Mouse (Mus musculus) G1E (cell line): ENCODE results near the gene Ppp4c. TPM values are rescaled to one million over a fixed set of nuclear protein-coding genes. Genes with fewer than 3 reads are reported as not detected.

Source experiments
- ATAC-seq: 2 replicates; pipeline ENCODE4 v1.8.0; 2016; ENCODE audit warnings: mild to moderate bottlenecking; ENCODE audit not compliant: insufficient number of reproducible peaks, poor library complexity, low FRiP score, severe bottlenecking; ENCODE audit errors: extremely low read depth
- DNase-seq: peaks from one replicate; pipeline ENCODE4 v3.0.0; 2012; ENCODE audit warnings: low spot score
- H3K27me3 ChIP-seq: 2 replicates; pipeline ENCODE4 v1.6.1; 2012; ENCODE audit warnings: mild to moderate bottlenecking, low read length, inconsistent platforms; ENCODE audit not compliant: insufficient read depth
- H3K36me3 ChIP-seq: replicated peaks from 2 replicates; pipeline ENCODE3; 2012; ENCODE audit warnings: mild to moderate bottlenecking, inconsistent platforms
- H3K4me1 ChIP-seq: 2 replicates; pipeline ENCODE4 v1.6.1; 2012; ENCODE audit warnings: low read depth, low read length, inconsistent platforms, mixed read lengths; ENCODE audit not compliant: insufficient read depth
- H3K4me3 ChIP-seq: 2 replicates; pipeline ENCODE4 v1.5.1; 2012; ENCODE audit warnings: low read depth, mild to moderate bottlenecking, inconsistent platforms, low read length, moderate library complexity, mixed read lengths
- H3K9me3 ChIP-seq: replicated peaks from 2 replicates; pipeline ENCODE4 v1.6.1; 2012; ENCODE audit warnings: inconsistent platforms
- CTCF ChIP-seq: IDR thresholded peaks from 2 replicates; pipeline ENCODE4 v1.5.1; 2012; ENCODE audit warnings: low read depth, low read length, inconsistent platforms, mixed read lengths
- GATA1 ChIP-seq: IDR thresholded peaks from 2 replicates; pipeline ENCODE4 v1.6.1; 2012; ENCODE audit warnings: borderline replicate concordance, low read length, inconsistent platforms, mixed read lengths
- GATA2 ChIP-seq: IDR thresholded peaks from 2 replicates; pipeline ENCODE4 v1.6.1; 2012; ENCODE audit warnings: low read depth, low read length, inconsistent platforms, borderline replicate concordance
- POLR2AphosphoS5 ChIP-seq: IDR thresholded peaks from 2 replicates; pipeline ENCODE4 v1.6.1; 2012; ENCODE audit warnings: low read depth, low read length, inconsistent platforms; ENCODE audit not compliant: insufficient replicate concordance
- TAL1 ChIP-seq: conservative IDR thresholded peaks from 2 replicates; pipeline ENCODE4 v1.6.1; 2012; ENCODE audit warnings: low read depth, low read length, inconsistent platforms, mixed read lengths
- polyA plus RNA-seq: library from polyadenylated mRNA; stranded (reverse); fragments of >175 nt; gene quantifications from 2 replicates; pipeline ENCODE4 v1.2.3, GENCODE M21; 2012
- total RNA-seq, 2 experiments: library from RNA; stranded (forward) in 1 of 2; stranded (reverse) in 1 of 2; fragments of 200-1000 nt in 1 of 2; fragments of >200 nt in 1 of 2; fragmentation: Nextera tagmentation in 1 of 2; gene quantifications; 2 replicates each; pipeline ENCODE4 v1.2.3; 2014 to 2017

Ppp4c gene
- total and polyA plus RNA-seq, 3 experiments: 169 to 186 (median 176) TPM

- DNase-seq (no peak), ATAC-seq (no peak)
- H3K36me3 ChIP-seq: no peaks in the 10 kb centered on the region
- no peak overlapping the region for H3K4me3 ChIP-seq
- peaks cover 8% of the 10 kb centered on the region for H3K4me1 ChIP-seq
- TF ChIP-seq POLR2AphosphoS5 (no peak), TAL1 (no peak), GATA2 (no peak), GATA1 (no peak), CTCF (no peak)
- peaks cover 37% of the 10 kb centered on the region for H3K27me3 ChIP-seq
- H3K9me3 ChIP-seq: no peaks in the 10 kb centered on the region
These were observed 31.0 kb upstream of the Ppp4c start for GRCm38 (mm10) chr7:126823202-126823711.

GRCm38 (mm10) chr7:126822741-126823140 is 30.4 kb upstream of the Ppp4c start:
- Histone ChIP-seq H3K27me3 (peaks cover 39% of the 10 kb centered on the region), H3K4me3 (no peak overlapping the region), H3K9me3 (no peaks in the 10 kb centered on the region), H3K4me1 (peaks cover 8% of the 10 kb centered on the region), H3K36me3 (no peaks in the 10 kb centered on the region)
- no peak for DNase-seq
- ATAC-seq: no peak
- TF ChIP-seq CTCF: no peak
- no peak for TF ChIP-seq TAL1
- no peak for TF ChIP-seq GATA2
- no peak for TF ChIP-seq POLR2AphosphoS5
- TF ChIP-seq GATA1: no peak

- peak; percentile 80 for DNase-seq
- Histone ChIP-seq H3K36me3 (no peaks in the 10 kb centered on the region), H3K9me3 (no peaks in the 10 kb centered on the region), H3K4me1 (peaks cover 8% of the 10 kb centered on the region), H3K27me3 (peaks cover 39% of the 10 kb centered on the region), H3K4me3 (no peak overlapping the region)
- ATAC-seq: no peak
- TF ChIP-seq GATA1 (no peak), TAL1 (no peak), POLR2AphosphoS5 (no peak), GATA2 (no peak), CTCF (peak; percentile 85)
These were observed 29.7 kb upstream of the Ppp4c start for GRCm38 (mm10) chr7:126821835-126822511.

- no peaks in the 10 kb centered on the region for H3K36me3 ChIP-seq
- TF ChIP-seq POLR2AphosphoS5 (no peak), GATA2 (no peak), TAL1 (no peak), GATA1 (no peak), CTCF (0 out of 2 replicates have a peak, but pooled peaks have one; percentile 14)
- no peak for DNase-seq
- peaks cover 42% of the 10 kb centered on the region for H3K27me3 ChIP-seq
- no peaks in the 10 kb centered on the region for H3K9me3 ChIP-seq
- no peak for ATAC-seq
- no peak overlapping the region for H3K4me3 ChIP-seq
- H3K4me1 ChIP-seq: peaks cover 8% of the 10 kb centered on the region
These were observed 26.5 kb upstream of the Ppp4c start for GRCm38 (mm10) chr7:126818818-126819217.

- no peak for DNase-seq
- no peak for TF ChIP-seq GATA1
- TF ChIP-seq GATA2: no peak
- TF ChIP-seq POLR2AphosphoS5: no peak
- no peak for TF ChIP-seq TAL1
- no peak for TF ChIP-seq CTCF
- ATAC-seq: no peak
- H3K27me3 ChIP-seq: peaks cover 52% of the 10 kb centered on the region
- H3K4me3 ChIP-seq: no peak overlapping the region
- no peaks in the 10 kb centered on the region for H3K9me3 ChIP-seq
- no peaks in the 10 kb centered on the region for H3K36me3 ChIP-seq
- H3K4me1 ChIP-seq: peaks cover 8% of the 10 kb centered on the region
These were observed 25.3 kb upstream of the Ppp4c start for GRCm38 (mm10) chr7:126817595-126817994.

GRCm38 (mm10) chr7:126816494-126816893 is 24.2 kb upstream of the Ppp4c start:
- H3K36me3 ChIP-seq: no peaks in the 10 kb centered on the region
- ATAC-seq (no peak), DNase-seq (no peak)
- H3K27me3 ChIP-seq: peaks cover 62% of the 10 kb centered on the region
- H3K4me1 ChIP-seq: no peaks in the 10 kb centered on the region
- no peaks in the 10 kb centered on the region for H3K9me3 ChIP-seq
- TF ChIP-seq GATA1: no peak
- no peak for TF ChIP-seq GATA2
- TF ChIP-seq TAL1: no peak
- TF ChIP-seq CTCF: no peak
- TF ChIP-seq POLR2AphosphoS5: no peak
- no peak overlapping the region for H3K4me3 ChIP-seq

GRCm38 (mm10) chr7:126815726-126816222 is 23.5 kb upstream of the Ppp4c start:
- Histone ChIP-seq H3K4me3 (no peak overlapping the region), H3K4me1 (no peaks in the 10 kb centered on the region), H3K9me3 (no peaks in the 10 kb centered on the region), H3K27me3 (peaks cover 63% of the 10 kb centered on the region), H3K36me3 (no peaks in the 10 kb centered on the region)
- ATAC-seq (no peak), DNase-seq (no peak)
- TF ChIP-seq CTCF (no peak), GATA2 (no peak), GATA1 (no peak), TAL1 (no peak), POLR2AphosphoS5 (no peak)
